Mouse (Mus musculus) MN1 (cell line): Measurements from ENCODE around the gene Prph2.

Source experiments
- DNase-seq: peaks from one replicate; pipeline ENCODE4 v3.0.0-alpha.2; 2016; ENCODE audit warnings: low spot score

Gene Prph2

DNA sequence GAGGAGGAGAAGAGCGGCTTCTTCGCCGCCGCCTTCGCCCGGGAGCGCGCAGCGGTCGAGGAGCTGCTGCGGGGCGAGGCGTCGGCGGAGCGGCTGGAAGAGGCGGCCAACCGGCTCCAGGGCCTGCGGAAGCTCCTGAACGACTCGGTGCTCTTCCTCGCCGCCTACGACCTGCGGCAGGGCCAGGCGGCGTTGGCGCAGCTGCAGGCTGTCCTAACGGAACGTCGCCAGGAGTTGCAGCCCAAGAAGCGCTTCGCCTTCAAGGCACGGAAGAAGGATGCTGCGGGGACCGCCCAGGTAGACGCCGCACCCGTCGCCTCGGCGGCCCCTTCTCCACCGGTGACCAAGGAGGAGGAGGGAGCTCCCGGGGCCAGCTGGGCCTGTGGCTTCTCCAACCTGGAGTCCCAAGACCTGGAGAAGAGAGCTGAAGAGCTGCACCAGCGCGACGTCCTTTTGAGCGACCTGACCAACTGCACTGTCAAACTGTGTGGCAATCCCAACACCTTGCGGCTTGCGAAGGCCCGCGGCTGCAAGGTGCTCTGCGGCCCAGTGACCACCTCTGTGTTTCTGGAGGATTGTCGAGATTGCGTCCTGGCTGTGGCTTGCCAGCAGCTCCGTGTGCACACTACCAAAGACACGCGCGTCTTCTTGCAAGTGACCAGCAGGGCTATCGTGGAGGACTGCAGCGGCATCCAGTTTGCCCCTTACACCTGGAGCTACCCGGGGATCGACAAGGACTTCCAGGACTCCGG is 19.2 kb upstream of the Prph2 start:
- peak; percentile 51 for DNase-seq

DNA sequence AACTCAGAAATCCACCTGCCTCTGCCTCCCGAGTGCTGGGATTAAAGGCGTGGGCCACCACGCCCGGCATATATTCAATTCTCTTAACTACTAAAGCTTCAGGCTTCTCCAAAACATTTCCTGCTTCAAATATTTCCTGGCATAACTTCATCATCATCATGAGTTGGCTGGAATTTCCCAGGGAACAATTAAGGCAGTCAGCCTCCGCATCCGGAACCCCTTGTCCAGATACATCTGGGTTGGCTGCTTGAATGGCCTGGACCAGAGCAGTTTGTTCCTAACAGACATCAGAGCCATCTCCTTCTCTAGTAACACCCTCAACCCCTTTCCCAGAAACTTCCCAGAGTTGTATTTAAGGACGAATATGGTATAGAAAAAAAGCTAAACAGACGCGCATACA is 14.8 kb upstream of the Prph2 start:
- no peak for DNase-seq

DNA sequence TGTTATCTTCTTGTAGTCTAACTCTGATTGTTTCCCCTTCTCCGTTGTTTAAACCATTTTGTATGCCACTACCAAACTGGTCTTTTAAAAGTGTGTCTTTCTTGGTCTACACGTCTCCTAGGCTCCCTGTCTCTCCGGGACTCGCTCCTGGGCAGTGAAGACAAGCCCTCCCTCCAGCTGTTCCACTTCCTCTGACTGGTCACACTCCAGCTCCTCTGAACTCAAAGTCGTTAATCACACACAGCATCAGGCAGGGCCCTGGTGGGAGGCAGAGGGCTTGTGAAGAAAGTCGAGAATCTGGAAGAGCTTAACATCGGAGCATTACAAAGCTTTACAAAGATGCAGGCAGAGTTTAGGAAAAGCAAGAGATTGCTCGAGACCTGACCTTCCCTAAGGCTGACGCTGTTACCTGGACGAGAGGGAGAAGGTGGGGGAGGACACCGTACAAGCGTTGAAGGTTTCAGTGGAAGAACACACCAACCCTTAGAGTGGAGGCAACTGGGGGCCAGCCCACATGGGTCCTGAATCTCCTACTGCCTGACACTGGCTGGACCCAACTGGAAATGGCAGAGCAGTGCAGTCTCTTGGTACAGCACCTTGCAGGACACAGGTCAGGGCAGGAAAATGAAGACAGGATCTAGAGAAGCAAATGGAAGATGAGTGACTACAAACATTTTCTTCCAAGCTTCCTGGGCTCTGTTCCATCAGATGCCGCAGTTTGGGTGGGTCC is 12.9 kb upstream of the Prph2 start:
- DNase-seq, result no peak

DNA sequence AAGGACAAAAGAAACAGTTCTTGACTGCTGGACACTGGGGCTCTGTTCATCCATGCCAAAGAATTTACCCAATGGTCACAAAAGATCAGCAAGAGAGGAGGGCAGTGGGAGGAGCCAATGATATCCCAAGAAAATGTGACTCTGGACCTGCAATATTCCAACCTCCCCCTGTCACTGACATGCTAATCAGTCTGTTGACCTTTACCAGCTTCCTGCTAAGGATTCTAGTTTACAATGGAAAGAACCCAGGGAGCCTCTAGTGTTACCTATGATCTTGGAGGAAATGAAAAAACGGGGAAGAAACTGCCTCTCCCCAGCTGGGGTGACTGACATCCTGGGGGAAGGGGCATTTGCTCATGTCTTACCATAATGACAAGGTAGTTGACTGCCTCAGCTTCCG is 9.3 kb upstream of the Prph2 start:
- DNase-seq, result no peak

- peak; percentile 90 for DNase-seq
These were observed 6.3 kb upstream of the Prph2 start for GRCm38 (mm10) chr17:46903876-46904490.

GRCm38 (mm10) chr17:46912331-46912730 is 2.1 kb downstream of the Prph2 start:
- peak; percentile 27 for DNase-seq

- DNase-seq, result no peak
These were observed 4.9 kb downstream of the Prph2 start for GRCm38 (mm10) chr17:46915129-46915528.

DNA sequence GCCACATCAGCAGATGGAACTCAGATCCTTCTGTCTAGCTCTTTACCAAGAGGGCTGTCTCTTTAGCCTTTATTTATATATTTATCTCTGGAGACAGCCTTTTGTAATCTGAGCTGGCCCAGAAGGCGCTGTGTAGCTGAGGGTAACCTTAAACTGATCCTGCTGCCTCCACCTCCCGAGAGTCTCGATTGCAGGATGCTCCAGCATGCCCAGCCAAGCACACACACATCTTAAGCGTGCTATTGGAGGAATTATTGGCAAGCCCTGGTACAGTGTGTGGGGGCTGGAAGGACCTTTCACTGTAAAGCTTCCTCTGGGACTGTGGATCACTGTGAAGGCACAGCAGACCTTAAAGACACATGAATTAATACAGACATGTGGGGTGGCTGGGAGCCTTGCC is 8.7 kb downstream of the Prph2 start:
- no peak for DNase-seq

DNA sequence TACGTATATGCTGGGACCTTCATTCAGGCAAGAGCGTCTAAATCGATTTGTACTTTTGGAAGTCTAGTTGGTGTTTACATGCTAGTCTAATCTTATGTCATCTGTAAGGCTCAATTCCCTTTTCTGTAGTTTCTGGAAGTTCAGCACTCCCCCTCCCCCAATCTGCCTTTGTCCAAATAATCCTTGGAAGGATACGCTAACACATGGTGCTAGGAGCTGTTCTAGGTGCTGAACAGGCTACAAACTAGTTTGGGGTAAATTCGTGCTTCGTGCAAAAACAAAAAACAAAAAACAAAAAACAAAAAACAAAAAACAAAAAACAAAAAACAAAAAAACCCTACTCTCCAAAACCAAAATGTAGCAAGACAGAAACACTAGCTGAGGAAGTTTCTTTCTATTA is 10.6 kb downstream of the Prph2 start:
- DNase-seq, result no peak

DNA sequence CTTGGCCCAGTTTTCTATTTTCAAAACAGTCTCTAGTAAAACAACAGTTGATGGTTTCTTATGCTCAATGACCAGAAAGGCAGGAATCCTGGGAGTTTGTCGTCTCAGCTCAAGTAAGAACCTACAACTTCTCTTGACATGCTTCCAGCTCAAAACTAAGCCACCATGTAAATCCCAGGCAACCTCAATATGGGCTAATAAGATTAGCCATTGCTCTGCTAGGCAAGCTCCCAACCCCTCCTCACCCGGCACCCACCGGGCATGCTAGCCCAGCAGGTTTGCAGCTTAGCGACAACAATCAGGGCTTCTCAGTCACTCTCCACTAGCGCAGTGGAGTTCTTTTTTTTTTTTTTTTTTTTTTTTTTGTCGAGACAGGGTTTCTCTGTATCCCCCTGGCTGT is 15.9 kb downstream of the Prph2 start:
- no peak for DNase-seq

GRCm38 (mm10) chr17:46926941-46927340 is 16.7 kb downstream of the Prph2 start:
- no peak for DNase-seq

GRCm38 (mm10) chr17:46927781-46928180 is 17.5 kb downstream of the Prph2 start:
- no peak for DNase-seq

DNA sequence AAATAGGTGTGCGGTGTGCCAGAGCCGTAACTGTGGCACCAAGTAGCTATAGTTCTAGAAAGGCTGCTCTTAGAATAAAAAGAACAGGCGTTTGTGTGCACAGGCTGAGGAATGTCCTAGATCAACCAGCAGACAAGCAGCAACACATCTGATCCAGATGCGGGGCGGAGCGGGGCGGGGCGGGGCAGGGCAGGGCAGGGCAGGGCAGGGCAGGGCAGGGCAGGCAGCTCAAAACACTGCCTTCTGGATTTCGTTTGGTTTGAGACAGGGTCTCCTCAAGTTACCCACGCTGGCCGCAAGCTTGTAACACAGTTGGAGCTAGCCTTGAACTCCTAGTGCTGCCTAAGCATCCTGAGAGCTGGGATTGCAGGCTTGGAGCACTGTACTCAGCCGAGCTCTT is 19.0 kb downstream of the Prph2 start:
- DNase-seq, result no peak

DNA sequence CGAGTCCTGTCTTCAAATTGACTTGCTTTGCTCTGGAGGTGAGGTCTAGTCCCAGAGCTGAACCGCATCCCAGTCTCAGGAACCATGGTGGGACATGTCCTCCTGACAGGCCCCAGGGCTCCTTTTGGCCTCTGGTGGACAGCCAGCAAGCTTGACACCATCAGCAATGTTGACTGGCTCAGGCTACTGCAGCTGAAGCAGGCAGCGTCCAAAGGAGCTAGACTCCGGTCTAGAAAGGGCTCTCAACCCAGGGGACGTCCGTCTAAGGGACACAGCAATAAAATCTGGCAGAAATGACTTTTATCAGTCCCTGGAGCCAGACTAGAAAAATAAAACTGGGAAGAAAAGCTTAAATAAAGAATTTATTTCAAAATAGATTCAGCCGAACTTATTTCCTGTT is 19.6 kb downstream of the Prph2 start:
- no peak for DNase-seq

- peak; percentile 61 for DNase-seq
These were observed 22.7 kb downstream of the Prph2 start for GRCm38 (mm10) chr17:46932961-46933360.

- peak; percentile 69 for DNase-seq
These were observed 23.5 kb downstream of the Prph2 start for GRCm38 (mm10) chr17:46933557-46934348.

DNA sequence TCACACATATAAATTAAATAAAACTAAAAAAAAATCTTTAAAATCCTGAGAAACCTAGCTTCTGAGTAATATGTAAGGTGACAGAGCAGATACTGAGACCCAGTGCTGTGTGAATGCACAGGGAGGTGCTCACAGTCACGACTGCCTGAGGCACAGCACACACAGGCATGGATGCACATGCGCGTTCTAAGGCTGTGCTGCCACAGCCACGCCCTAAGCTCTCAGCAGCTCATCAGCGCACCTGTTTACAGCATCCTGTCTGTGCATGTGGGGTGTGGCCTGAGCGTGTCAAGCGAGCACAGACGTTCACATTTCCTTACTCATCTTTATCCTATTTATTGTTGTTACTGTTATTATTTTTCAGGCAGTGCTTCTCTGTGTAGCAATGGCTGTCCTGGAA is 30.2 kb downstream of the Prph2 start:
- no peak for DNase-seq

GRCm38 (mm10) chr17:46942421-46942820 is 32.2 kb downstream of the Prph2 start:
- DNase-seq, result no peak

DNA sequence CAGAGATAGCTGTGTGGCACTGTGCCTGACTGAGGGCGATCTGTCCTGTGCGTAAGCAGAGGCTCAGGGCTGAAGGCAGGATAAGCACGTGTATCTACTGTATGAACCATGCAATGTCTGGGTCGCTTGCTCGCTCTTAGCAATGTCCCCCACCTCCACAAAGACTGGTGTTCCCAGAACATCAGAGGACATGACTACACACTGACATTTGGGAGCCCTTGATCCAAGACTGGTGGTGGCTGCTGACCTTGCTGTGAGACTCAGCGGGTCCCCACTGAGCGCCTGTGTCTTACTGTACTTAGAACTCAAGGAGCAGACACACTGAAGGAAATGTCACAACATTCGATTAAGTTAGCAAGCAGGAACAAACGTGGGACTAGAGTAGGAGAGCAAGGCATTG is 36.0 kb downstream of the Prph2 start:
- no peak for DNase-seq

GRCm38 (mm10) chr17:46958045-46958444 is 47.8 kb downstream of the Prph2 start:
- DNase-seq, result peak; percentile 35

- no peak for DNase-seq
These were observed 50.0 kb downstream of the Prph2 start for GRCm38 (mm10) chr17:46960216-46960615.

DNA sequence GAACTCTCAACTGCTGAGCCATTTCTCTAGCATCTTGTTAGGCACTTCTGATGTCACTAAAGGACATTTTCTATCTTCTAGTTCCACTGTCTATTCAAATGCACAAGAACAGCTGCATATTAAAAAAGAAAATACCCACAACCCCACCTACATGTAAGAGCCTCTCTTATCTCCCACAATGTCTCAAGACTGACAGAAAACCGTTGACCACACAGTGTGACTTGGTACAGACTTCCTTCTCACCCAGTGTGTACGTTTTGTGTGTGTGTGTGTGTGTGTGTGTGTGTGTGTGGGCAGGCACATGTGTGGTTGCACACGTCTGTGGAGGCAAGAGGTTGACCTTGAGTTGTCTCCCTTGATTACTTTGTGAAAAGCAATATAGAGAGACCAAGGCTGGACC is 51.9 kb downstream of the Prph2 start:
- DNase-seq, result no peak
